8 mouse cellular contexts compared by ENCODE assay signal in the genomic region with DNA sequence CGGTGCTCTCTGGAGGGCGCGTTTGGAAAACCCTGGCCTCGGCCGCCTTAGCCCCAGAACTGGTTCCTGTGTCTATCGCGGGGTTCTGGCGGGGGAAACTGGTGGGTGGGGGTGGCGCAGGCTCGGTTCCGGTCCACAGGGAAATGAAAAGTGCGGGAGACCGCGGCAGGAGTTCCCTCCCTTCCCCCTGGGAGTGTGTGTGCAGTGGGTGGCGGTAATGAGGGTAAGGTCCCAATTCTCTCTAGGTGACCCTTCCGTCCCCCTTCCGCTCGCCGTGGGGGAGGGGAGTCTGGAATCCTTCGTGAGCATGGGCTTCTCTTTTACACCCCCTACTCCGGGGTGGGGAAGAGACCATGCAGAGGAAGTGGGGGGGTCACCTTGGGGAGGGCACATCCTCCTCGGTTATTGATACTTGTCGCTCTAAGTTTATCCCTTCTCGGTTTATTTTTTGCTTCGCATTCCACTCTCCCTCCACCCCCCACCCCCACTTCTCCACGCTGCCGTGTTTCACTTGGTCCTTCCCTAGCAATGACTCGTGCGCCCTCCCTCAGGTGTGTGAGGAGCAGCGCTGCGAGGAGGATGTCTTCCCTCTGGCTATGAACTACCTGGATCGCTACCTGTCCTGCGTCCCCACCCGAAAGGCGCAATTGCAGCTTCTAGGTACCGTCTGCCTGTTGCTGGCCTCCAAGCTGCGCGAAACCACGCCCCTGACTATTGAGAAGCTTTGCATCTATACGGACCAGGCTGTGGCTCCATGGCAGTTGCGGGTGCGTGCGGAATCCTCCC. TPM values are rescaled to one million over a fixed set of nuclear protein-coding genes. Genes with fewer than 3 reads are reported as not detected.
DNase-seq lines count a peak whose midpoint lies in the region; ATAC-seq and TF ChIP-seq lines count a peak whose summit lies in the region.

No protein-coding gene starts in this region.

- DNase-seq in ovary, postnatal 10 days (ENCODE audit: low spot score): peak; percentile 32
- no peak for DNase-seq in ovary, adult 18-20 months (ENCODE audit: low spot score)
- peak; percentile 27 for DNase-seq in brain, adult 2 months (ENCODE audit: low read depth, low spot score)
- peak; percentile 44 for DNase-seq in gastrocnemius, postnatal 25 days
- DNase-seq in lung, adult 2 months: peak; percentile 33
- DNase-seq in retina, postnatal 1 day: peak; percentile 49
- DNase-seq in right cerebral cortex, adult 2 months (ENCODE audit: low spot score in 2 of 2): no peak

- WGBS in intestine, postnatal 0 days: under 1% methylated on average over 40 of the region's 43 CpGs
- WGBS in lung, adult 2 months: under 1% methylated on average over 43 of the region's 43 CpGs

- H3K27me3 ChIP-seq in intestine, postnatal 0 days (replicated peaks; ENCODE audit: control insufficient read depth, insufficient read depth, low read length): no peaks in the 10 kb centered on the region

- ATAC-seq in intestine, postnatal 0 days: no peak

- peaks cover 18% of the 10 kb centered on the region; the same call in 1 of the 2 replicates for H3K36me3 ChIP-seq in intestine, postnatal 0 days (ENCODE audit: control insufficient read depth, insufficient read depth)

- peak overlapping the region; percentile 92 for H3K27ac ChIP-seq in intestine, postnatal 0 days (ENCODE audit: low read depth, low read length)

- TF ChIP-seq POLR2A in lung, adult 2 months (IDR thresholded peaks at IDR 0.05; ENCODE audit: borderline replicate concordance, extremely low read depth, low read depth, low read length): no peak

- peak; percentile 13; the same call in 1 of the 2 replicates for TF ChIP-seq CTCF in intestine, postnatal 0 days (IDR thresholded peaks at IDR 0.05; ENCODE audit: low read depth)
- TF ChIP-seq CTCF in lung, adult 2 months (IDR thresholded peaks at IDR 0.05; ENCODE audit: insufficient read depth, low read length): no peak

- H3K4me1 ChIP-seq in intestine, postnatal 0 days (replicated peaks; ENCODE audit: control insufficient read depth, insufficient read depth, low read length): peaks cover 12% of the 10 kb centered on the region
- H3K4me1 ChIP-seq in lung, adult 2 months (ENCODE audit: control insufficient read depth, insufficient read depth, low read length): peaks cover 34% of the 10 kb centered on the region

- H3K9ac ChIP-seq in intestine, postnatal 0 days (ENCODE audit: low read depth, low read length): peak overlapping the region; percentile 77

- no peaks in the 10 kb centered on the region for H3K9me3 ChIP-seq in intestine, postnatal 0 days (ENCODE audit: control insufficient read depth)

- H3K4me2 ChIP-seq in intestine, postnatal 0 days (replicated peaks; ENCODE audit: low read depth): peak overlapping the region; percentile 89

- peak overlapping the region; percentile 78 for H3K4me3 ChIP-seq in intestine, postnatal 0 days (ENCODE audit: low read depth, low read length)
- peak overlapping the region; percentile 63 for H3K4me3 ChIP-seq in lung, adult 2 months (replicated peaks; ENCODE audit: extremely low read depth, low read depth, low read length)

RNA-seq across cellular contexts. Expression of gene Bysl, which starts 16.9 kb away (rescaled TPM):
- 10 to 100 TPM; 12.1 to 13.8 TPM for total RNA-seq in gastrocnemius, postnatal 25 days (2021)
- 7.7 and 8.2 TPM in 2 replicates for polyA plus RNA-seq in intestine, postnatal 0 days (2015; fragmentation: Nextera tagmentation; extraction: Ambion mirVana)
- polyA plus RNA-seq in lung, adult 2 months (2012; rRNA removed): 7.4 and 9.8 TPM in 2 replicates

RNA-seq across cellular contexts. Expression of gene Med20, which starts 17.0 kb away (rescaled TPM):
- 10 to 100 TPM; 16.0 to 16.2 TPM for total RNA-seq in gastrocnemius, postnatal 25 days (2021)
- polyA plus RNA-seq in intestine, postnatal 0 days (2015; fragmentation: Nextera tagmentation; extraction: Ambion mirVana): 22.8 and 22.9 TPM in 2 replicates
- 20.0 and 27.3 TPM in 2 replicates for polyA plus RNA-seq in lung, adult 2 months (2012; rRNA removed)

RNA-seq across cellular contexts. Expression of gene Gm20517, which starts 17.0 kb away (rescaled TPM):
- 1 to 10 TPM; 2.3 to 2.5 TPM for total RNA-seq in gastrocnemius, postnatal 25 days (2021)
- 0.47 and 1.2 TPM in 2 replicates for polyA plus RNA-seq in intestine, postnatal 0 days (2015; fragmentation: Nextera tagmentation; extraction: Ambion mirVana)
- polyA plus RNA-seq in lung, adult 2 months (2012; rRNA removed): 0.45 and 0.52 TPM in 2 replicates

RNA-seq across cellular contexts. Expression of gene Usp49, which starts 36.1 kb away (rescaled TPM):
- total RNA-seq in gastrocnemius, postnatal 25 days (2021): 1 to 10 TPM; 2.2 to 2.8 TPM
- polyA plus RNA-seq in intestine, postnatal 0 days (2015; fragmentation: Nextera tagmentation; extraction: Ambion mirVana): 2.6 and 2.9 TPM in 2 replicates
- 6.4 and 6.7 TPM in 2 replicates for polyA plus RNA-seq in lung, adult 2 months (2012; rRNA removed)

Comparison
In these comparisons a context has a peak if more than half of its experiments do, and no peak if none do; other contexts are left out.
1. DNase-seq: peak in ovary, postnatal 10 days (single experiment), brain, adult 2 months (single experiment), gastrocnemius, postnatal 25 days (single experiment), lung, adult 2 months (single experiment) and retina, postnatal 1 day (single experiment); none in ovary, adult 18-20 months (single experiment) and right cerebral cortex, adult 2 months (0 of 2).